Mouse (Mus musculus) embryonic facial prominence, embryonic 11.5 days (tissue): ENCODE measurements around the gene Ints7. TPM values are rescaled to one million over a fixed set of nuclear protein-coding genes. Genes with fewer than 3 reads are reported as not detected.

Experiments used
- ATAC-seq: fragments of 200-750 bp; cut with Nextera tagmentation; replicated peaks from 2 replicates; pipeline ENCODE4 v1.8.0; 2017; ENCODE audit warnings: low read depth; ENCODE audit not compliant: insufficient number of reproducible peaks, low FRiP score, low TSS enrichment
- DNase-seq: peaks from one replicate; pipeline ENCODE4 v3.0.0-alpha.2; 2015; ENCODE audit warnings: low spot score
- H3K27ac ChIP-seq: fragments of 300-500 bp; sonication (generic); replicated peaks from 2 replicates; pipeline ENCODE4 v1.5.1; 2014; ENCODE audit warnings: mild to moderate bottlenecking, low read depth, low read length, control low read depth
- H3K27me3 ChIP-seq: fragments of 300-500 bp; sonication (generic); 2 replicates; pipeline ENCODE4 v1.6.1; 2014; ENCODE audit warnings: mild to moderate bottlenecking, low read length, moderate library complexity, mixed read lengths; ENCODE audit not compliant: control insufficient read depth, insufficient read depth
- H3K36me3 ChIP-seq: fragments of 300-500 bp; sonication (generic); replicated peaks from 2 replicates; pipeline ENCODE4 v1.6.1; 2014; ENCODE audit warnings: low read depth, mild to moderate bottlenecking, low read length, moderate library complexity, mixed read lengths; ENCODE audit not compliant: control insufficient read depth, insufficient read depth
- H3K4me1 ChIP-seq: fragments of 300-500 bp; sonication (generic); 2 replicates; pipeline ENCODE4 v1.6.1; 2014; ENCODE audit warnings: low read length, mixed read lengths; ENCODE audit not compliant: control insufficient read depth, insufficient read depth
- H3K4me2 ChIP-seq: fragments of 300-500 bp; sonication (generic); 2 replicates; pipeline ENCODE4 v1.6.1; 2014; ENCODE audit warnings: low read depth, mild to moderate bottlenecking, control low read depth, low read length, moderate library complexity
- H3K4me3 ChIP-seq: fragments of 300-500 bp; sonication (generic); 2 replicates; pipeline ENCODE4 v1.5.1; 2014; ENCODE audit warnings: low read depth, low read length, control low read depth
- H3K9ac ChIP-seq: fragments of 300-500 bp; sonication (generic); replicated peaks from 2 replicates; pipeline ENCODE4 v1.6.1; 2014; ENCODE audit warnings: mild to moderate bottlenecking, control low read depth, low read length
- H3K9me3 ChIP-seq: fragments of 300-500 bp; sonication (generic); replicated peaks from 2 replicates; pipeline ENCODE4 v1.6.1; 2016; ENCODE audit warnings: mild to moderate bottlenecking, low read length, inconsistent platforms, mixed read lengths; ENCODE audit not compliant: control insufficient read depth
- WGBS: fragments of 180-500 bp; shearing (Covaris S2); extraction: QIAGEN DNeasy Blood & Tissue Kit; methylation state at CpG from one replicate; pipeline ENCODE4 v1.1.7; 2014; 5-methylcytosine and 5-hydroxymethylcytosine counted together
- polyA plus RNA-seq: library from polyadenylated mRNA; unstranded; fragments of >200 nt; fragmentation: Nextera tagmentation; extraction: Ambion mirVana; gene quantifications from 2 replicates; pipeline ENCODE4 v1.2.1, GENCODE M21; 2014

Gene Ints7
- polyA plus RNA-seq, 1 experiment from 2014 or later, result 53.4 TPM

GRCm38 (mm10) chr1:191610357-191610756 lies 34.9 kb downstream of the Ints7 start:
- 95% methylated on average over 7 of the region's 7 CpGs for WGBS
- ATAC-seq (no peak), DNase-seq (no peak)
- H3K27ac ChIP-seq, result no peak overlapping the region
- no peak overlapping the region for H3K9ac ChIP-seq
- H3K4me2 ChIP-seq, result no peak overlapping the region
- H3K36me3 ChIP-seq, result peaks cover 17% of the 10 kb centered on the region
- H3K27me3 ChIP-seq, result no peaks in the 10 kb centered on the region
- no peaks in the 10 kb centered on the region for H3K9me3 ChIP-seq
- no peak overlapping the region for H3K4me3 ChIP-seq
- no peaks in the 10 kb centered on the region for H3K4me1 ChIP-seq

GRCm38 (mm10) chr1:191611686-191612085 lies 36.2 kb downstream of the Ints7 start:
- Histone ChIP-seq H3K9ac (no peak overlapping the region), H3K36me3 (peaks cover 22% of the 10 kb centered on the region), H3K4me1 (no peaks in the 10 kb centered on the region), H3K27ac (no peak overlapping the region), H3K27me3 (no peaks in the 10 kb centered on the region), H3K9me3 (no peaks in the 10 kb centered on the region), H3K4me2 (no peak overlapping the region), H3K4me3 (no peak overlapping the region)
- no peak for ATAC-seq
- WGBS, result 87% methylated on average over 9 of the region's 9 CpGs
- DNase-seq, result no peak

DNA sequence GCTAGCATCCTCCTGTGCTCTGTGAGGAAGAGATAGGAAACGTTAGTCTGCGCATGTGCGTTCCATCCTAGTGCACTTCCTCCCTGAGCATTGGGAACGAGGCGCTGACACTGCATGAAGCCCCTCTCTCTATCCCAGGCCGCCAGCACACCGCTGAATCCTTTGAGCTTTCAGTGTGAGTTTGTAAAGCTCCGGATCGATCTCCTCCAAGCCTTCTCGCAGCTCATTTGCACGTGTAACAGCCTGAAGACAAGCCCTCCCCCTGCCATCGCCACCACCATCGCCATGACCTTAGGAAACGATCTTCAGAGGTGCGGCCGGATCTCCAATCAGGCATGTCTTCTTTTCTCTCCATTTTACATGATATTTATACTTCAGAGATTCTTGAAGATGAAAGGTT lies 37.4 kb downstream of the Ints7 start:
- no peak overlapping the region for H3K27ac ChIP-seq
- DNase-seq (no peak), ATAC-seq (no peak)
- 91% methylated on average over 16 of the region's 16 CpGs for WGBS
- peaks cover 26% of the 10 kb centered on the region for H3K36me3 ChIP-seq
- no peaks in the 10 kb centered on the region for H3K27me3 ChIP-seq
- H3K4me2 ChIP-seq, result no peak overlapping the region
- no peak overlapping the region for H3K9ac ChIP-seq
- no peaks in the 10 kb centered on the region for H3K4me1 ChIP-seq
- no peak overlapping the region for H3K4me3 ChIP-seq
- H3K9me3 ChIP-seq, result no peaks in the 10 kb centered on the region

DNA sequence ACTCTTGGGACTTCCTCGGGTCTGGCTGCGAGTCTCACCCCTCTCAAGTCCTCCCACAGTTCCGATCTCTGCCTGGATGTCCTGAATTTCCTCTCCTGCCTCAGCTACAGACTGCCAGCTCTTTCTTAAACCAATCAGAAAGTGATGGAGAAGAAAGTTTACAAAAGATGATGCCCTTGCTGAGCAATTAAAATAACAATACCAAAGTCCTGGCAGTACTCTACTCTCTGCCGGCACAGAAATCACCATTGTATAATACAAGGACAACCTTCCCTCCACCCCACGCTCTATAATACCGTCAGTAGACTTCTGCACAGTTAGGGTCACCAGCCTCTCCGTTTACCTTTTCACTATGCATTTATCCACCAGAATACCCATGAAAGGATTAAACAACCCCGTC lies 40.8 kb downstream of the Ints7 start:
- H3K9ac ChIP-seq, result no peak overlapping the region
- ATAC-seq (no peak), DNase-seq (no peak)
- H3K4me2 ChIP-seq, result no peak overlapping the region
- H3K9me3 ChIP-seq, result no peaks in the 10 kb centered on the region
- no peak overlapping the region for H3K4me3 ChIP-seq
- no peak overlapping the region for H3K27ac ChIP-seq
- peaks cover 33% of the 10 kb centered on the region for H3K36me3 ChIP-seq
- WGBS, result 88% methylated on average over 8 of the region's 8 CpGs
- H3K27me3 ChIP-seq, result no peaks in the 10 kb centered on the region
- no peaks in the 10 kb centered on the region for H3K4me1 ChIP-seq

DNA sequence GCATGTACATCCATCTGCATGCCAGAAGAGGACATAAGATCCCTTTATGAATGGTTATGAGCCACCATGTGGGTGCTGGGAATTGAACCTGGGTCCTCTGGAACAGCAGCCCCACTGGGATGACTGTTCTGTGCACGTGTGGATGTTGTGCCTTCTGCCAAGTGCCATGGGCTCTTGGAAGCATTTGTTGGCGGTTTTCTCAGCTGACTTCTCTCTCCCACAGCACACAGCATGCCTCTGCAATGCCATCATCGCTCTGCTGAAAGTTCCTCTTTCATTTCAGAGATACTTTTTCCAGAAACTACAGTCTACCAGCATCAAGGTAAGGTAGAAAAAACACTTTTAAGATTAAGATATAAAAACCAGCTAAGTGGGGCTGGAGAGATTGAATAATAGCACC lies 42.2 kb downstream of the Ints7 start:
- no peaks in the 10 kb centered on the region for H3K4me1 ChIP-seq
- ATAC-seq (no peak), DNase-seq (no peak)
- no peaks in the 10 kb centered on the region for H3K9me3 ChIP-seq
- no peaks in the 10 kb centered on the region for H3K27me3 ChIP-seq
- H3K27ac ChIP-seq, result no peak overlapping the region
- no peak overlapping the region for H3K4me2 ChIP-seq
- H3K9ac ChIP-seq, result no peak overlapping the region
- H3K36me3 ChIP-seq, result peaks cover 28% of the 10 kb centered on the region
- WGBS, result 94% methylated on average over 3 of the region's 3 CpGs
- H3K4me3 ChIP-seq, result no peak overlapping the region

GRCm38 (mm10) chr1:191618067-191618766 lies 42.8 kb downstream of the Ints7 start:
- ATAC-seq (no peak), DNase-seq (no peak)
- H3K4me2 ChIP-seq, result no peak overlapping the region
- WGBS, result 92% methylated on average over 12 of the region's 12 CpGs
- H3K4me1 ChIP-seq, result no peaks in the 10 kb centered on the region
- no peak overlapping the region for H3K4me3 ChIP-seq
- no peak overlapping the region for H3K9ac ChIP-seq
- peaks cover 28% of the 10 kb centered on the region for H3K36me3 ChIP-seq
- H3K27ac ChIP-seq, result no peak overlapping the region
- no peaks in the 10 kb centered on the region for H3K9me3 ChIP-seq
- no peaks in the 10 kb centered on the region for H3K27me3 ChIP-seq

DNA sequence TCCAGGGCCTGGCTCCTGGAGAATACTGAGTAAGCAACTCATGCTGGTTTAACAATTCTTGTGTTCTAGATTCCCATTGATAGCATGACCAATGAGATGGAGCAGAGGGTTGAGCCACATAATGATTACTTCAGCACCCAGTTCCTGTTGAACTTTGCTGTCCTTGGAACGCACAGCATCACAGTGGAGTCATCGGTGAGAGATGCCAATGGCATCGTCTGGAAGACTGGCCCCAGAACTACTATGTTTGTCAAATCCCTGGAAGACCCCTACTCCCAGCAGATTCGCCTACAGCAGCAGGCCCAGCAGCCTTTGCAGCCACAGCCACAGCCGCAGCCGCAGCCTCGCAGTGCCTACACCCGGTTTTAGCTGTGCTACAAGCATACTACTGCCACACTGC lies 45.7 kb downstream of the Ints7 start:
- Histone ChIP-seq H3K27ac (no peak overlapping the region), H3K9me3 (no peaks in the 10 kb centered on the region), H3K27me3 (no peaks in the 10 kb centered on the region), H3K4me2 (no peak overlapping the region), H3K9ac (no peak overlapping the region), H3K36me3 (peaks cover 21% of the 10 kb centered on the region), H3K4me1 (no peaks in the 10 kb centered on the region), H3K4me3 (no peak overlapping the region)
- no peak for ATAC-seq
- whole genome bisulfite sequencing, result 94% methylated on average over 8 of the region's 8 CpGs
- no peak for DNase-seq

GRCm38 (mm10) chr1:191622801-191623200 lies 47.4 kb downstream of the Ints7 start:
- WGBS, result 92% methylated on average over 8 of the region's 8 CpGs
- ATAC-seq, result no peak
- no peaks in the 10 kb centered on the region for H3K27me3 ChIP-seq
- H3K9ac ChIP-seq, result no peak overlapping the region
- no peaks in the 10 kb centered on the region for H3K9me3 ChIP-seq
- no peak overlapping the region for H3K27ac ChIP-seq
- no peak overlapping the region for H3K4me3 ChIP-seq
- H3K4me2 ChIP-seq, result no peak overlapping the region
- no peaks in the 10 kb centered on the region for H3K4me1 ChIP-seq
- DNase-seq, result no peak
- peaks cover 14% of the 10 kb centered on the region for H3K36me3 ChIP-seq
